Mouse (Mus musculus): ENCODE measurements around the gene Ptprcap.
"Not testable (repeated sequence)": the region's sequence is repeated elsewhere in the genome, so short reads cannot be mapped to it uniquely, and the experiment has no call there.

The Ptprcap gene

DNA sequence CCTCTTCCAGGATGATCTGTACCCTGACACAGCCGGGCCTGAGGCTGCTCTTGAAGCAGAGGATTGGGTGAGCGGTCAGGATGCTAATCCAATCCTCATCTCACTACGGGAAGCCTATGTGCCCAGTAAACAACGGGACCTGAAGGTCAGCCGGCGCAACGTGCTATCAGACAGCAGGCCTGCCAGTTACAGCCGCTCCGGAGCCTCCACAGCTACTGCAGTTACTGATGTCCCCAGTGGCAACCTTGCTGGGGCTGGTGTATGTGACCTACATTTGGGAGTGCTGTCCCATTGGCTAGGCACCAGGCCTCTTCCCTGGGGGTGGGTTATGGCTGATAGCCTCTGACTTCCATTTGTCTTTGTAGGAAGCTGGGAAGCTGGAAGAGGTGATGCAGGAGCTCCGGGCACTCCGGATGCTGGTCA is at the start of gene Ptprcap:
Gene Ptprcap, plus strand, starts transcription at position 373 of the 423 bp plus-strand sequence.
- DNase-seq, result no peak

GRCm38 (mm10) chr19:4103792-4104191 is 49.6 kb upstream of the Ptprcap start:
- no peak for DNase-seq

GRCm38 (mm10) chr19:4104675-4105194 is 48.7 kb upstream of the Ptprcap start:
- no peak for DNase-seq

DNA sequence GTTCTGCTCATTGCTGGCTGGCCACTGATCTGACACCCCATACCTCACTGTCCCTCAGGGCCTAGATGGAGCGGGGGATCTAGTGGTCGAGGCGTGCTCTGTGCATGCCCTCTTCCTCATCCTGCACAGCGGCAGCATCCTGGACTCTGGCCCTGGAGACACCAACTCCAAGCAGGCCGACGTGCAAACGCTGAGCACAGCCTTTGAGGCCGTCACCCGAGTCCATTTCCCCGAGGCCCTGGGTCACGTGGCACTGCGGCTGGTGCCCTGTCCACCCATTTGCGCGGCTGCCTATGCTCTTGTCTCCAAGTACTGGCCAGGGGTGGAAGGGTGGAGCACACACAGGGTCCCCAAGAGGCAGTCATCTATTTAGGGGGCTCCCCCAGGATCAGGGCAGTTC is 46.8 kb upstream of the Ptprcap start:
- no peak for DNase-seq

DNA sequence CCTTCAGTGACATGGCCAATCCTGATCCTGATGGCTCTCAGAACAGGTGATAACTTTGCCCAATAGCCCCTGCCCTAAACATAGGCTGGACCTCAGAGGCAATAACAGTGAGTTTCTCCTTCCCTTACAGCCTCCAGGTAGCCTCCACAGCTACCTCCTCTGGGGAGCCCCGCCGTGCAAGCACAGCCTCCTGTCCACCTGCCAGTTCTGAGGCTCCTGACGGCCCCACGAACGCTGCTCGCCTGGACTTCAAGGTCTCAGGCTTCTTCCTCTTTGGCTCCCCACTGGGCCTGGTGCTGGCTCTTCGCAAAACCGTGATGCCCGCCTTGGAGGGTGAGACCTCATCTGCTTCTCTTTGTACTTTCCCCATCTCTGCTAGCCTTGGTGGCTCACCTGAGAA is 44.9 kb upstream of the Ptprcap start:
- DNase-seq, result no peak

DNA sequence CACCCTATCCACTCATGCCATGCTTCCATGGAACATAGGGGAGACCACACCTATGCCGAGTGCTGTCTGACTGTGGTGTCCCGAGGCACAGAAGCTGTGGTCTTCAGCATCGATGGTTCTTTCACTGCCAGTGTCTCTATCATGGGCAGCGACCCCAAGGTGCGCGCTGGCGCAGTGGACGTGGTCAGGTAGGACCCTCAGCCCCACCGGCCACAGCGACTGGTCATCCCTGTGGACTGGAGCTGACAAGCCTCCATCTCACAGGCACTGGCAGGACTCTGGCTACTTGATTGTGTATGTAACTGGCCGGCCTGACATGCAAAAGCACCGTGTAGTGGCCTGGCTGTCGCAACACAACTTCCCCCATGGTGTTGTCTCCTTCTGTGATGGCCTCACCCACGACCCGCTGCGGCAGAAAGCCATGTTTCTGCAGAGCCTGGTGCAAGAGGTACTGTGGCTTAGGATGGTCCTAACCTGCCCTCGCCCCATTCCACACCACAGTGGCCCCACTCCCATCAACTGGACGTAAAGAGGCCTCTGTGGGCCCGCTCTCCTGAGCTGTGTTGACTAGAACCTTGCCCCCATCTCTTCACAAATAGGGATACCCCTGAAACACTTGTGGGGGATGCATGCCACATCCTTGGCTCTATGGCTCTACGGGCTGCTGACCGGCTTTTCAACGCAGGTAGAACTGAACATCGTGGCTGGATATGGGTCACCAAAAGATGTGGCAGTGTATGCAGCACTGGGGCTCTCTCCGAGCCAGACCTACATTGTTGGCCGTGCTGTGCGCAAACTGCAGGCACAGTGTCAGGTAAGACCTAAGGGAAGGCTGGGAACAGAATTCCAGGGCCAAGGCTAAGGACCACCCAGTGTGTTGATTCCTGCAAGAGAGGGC is 41.1 kb upstream of the Ptprcap start:
- peak; percentile 52 for DNase-seq

GRCm38 (mm10) chr19:4113186-4113805 is 40.1 kb upstream of the Ptprcap start:
- peak; percentile 84 for DNase-seq

DNA sequence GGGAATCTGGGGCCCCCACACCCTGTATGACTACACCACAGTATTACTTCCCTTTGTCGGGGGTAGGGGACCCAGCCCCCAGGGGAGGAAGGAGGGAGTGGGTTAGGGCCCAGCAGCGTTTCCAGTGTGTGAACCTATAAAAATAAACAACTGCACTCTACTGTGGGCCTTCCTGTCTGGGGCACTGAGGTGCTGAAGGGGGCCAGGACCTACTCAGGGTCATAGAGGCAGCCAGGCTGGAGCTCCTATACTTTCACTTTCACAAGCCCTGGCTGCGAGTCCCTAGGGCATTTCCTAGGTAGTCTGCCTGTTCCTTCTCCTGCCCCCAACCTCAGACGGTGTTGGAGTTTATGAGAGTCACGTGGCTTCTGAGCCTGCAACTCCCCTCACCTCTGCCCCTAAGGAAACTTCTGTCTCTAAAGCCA is 39.6 kb upstream of the Ptprcap start:
- peak; percentile 60 for DNase-seq

GRCm38 (mm10) chr19:4114551-4114950 is 38.9 kb upstream of the Ptprcap start:
- DNase-seq, result no peak

DNA sequence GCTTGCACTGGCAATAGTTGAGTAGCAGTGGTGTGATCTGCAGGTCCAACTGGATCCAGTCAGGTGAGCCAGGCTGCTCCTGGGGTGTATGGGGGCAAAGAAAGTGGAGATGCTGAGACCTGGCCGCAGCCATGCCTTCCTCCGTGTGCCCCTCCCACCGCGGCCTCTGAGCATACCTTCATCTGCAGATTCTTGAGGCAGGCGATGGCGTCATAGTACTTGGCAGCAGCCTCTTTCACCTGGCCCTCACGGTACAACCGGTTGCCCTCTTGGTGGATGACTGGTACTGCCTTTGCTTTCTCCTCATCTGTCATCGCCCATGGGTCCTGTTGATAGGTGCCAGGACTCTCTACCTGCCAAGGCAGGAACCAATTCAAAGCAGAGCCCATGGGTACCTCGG is 38.3 kb upstream of the Ptprcap start:
- no peak for DNase-seq

GRCm38 (mm10) chr19:4115816-4116215 is 37.6 kb upstream of the Ptprcap start:
- DNase-seq, result no peak

DNA sequence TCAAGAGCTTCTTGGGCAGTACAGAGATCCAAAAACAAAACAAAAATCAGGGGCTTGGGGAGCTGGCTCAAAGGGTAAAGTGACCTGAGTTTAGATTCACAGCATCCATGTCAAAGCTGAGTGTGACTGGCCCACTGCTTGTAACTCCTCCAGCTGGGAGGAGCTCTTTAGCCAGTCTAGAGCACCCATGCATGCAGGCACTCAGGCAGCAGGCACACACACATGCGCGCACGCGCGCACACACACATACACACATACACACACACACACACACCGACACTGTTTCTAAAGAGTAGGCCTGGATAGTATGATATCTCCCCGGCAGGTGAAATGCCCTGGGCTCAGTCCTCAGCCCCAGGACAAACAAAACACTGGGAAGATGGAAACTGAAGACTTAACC is 36.4 kb upstream of the Ptprcap start:
- no peak for DNase-seq

DNA sequence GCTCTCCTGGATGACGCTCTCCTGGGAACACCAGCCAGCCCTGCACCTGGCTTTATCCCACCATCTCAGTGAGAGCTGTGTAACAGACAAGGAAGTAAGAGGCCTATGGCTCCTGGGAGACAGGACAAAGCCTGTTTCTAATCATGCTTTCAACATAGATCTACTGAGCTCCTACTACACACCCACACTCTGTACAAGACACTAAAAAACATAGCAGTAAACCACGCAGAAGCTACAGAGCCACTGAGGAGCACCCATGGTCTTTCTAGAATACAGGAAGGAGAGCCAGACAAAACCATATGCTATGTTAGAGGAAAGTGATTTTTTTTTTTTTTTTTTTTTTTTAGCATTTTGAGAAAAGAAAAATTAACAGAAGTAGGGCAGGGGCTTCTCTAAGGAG is 35.1 kb upstream of the Ptprcap start:
- DNase-seq, result no peak

GRCm38 (mm10) chr19:4119716-4120487 is 33.5 kb upstream of the Ptprcap start:
- DNase-seq, result no peak

- no peak for DNase-seq
Observed at GRCm38 (mm10) chr19:4120496-4120895, 32.9 kb upstream of the Ptprcap start.

DNA sequence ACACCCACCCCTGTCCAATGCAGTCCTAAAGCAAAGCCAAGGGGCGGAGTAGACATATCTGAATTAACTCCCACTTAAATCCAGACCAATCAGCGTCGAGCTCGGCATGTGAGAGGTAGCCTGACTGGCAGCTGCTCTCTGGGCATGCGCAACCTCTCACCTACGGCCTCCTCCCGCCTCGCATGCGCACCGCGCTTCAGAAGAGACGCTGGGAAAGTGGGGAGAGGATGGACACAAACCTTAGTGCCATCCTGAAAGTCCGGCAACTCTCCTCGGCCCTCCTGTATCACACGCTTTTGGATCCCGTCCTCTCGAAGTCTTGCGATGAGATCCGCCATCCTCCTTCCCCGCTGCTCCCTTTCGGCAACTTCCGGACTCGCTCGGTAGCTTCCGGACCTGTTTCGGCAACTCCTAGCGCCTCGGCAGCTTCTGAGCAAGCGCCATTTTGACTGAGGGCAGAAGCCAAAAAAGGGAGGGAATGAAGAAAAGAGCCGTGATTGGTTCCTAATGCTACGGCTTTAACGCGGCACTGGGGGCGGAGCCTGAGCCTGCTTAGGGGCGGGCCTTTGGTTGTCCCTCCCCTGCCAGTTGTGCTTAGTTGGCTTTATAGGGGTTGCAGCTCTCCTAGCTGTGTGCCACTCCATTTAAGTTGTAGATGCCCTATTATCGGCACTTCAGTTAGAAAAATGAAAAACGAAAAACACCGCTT is 32.2 kb upstream of the Ptprcap start:
- DNase-seq, result peak; percentile 100

- DNase-seq, result not testable (repeated sequence)
Observed at GRCm38 (mm10) chr19:4121896-4122295, 31.5 kb upstream of the Ptprcap start.

GRCm38 (mm10) chr19:4122411-4123370 is 30.7 kb upstream of the Ptprcap start:
- DNase-seq, result no peak

GRCm38 (mm10) chr19:4124432-4124831 is 29.0 kb upstream of the Ptprcap start:
- no peak for DNase-seq

DNA sequence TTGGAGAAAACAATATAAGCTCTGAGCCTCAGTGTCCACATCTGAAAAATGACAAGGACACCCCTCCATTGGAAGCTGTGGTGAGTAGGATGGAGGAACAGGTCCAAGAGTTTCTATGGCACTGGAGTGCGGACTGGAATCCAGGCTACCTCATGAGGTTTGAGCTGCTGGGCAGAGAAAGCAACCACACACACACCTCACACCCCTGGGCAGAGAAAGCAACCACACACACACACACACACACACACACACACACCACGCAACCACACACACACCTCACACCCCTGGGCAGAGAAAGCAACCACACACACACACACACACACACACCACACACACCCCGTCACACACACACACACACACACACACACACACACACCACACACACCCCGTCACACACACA is 28.1 kb upstream of the Ptprcap start:
- DNase-seq, result not testable (repeated sequence)
